Mouse (Mus musculus): ENCODE results near the gene Ndufb2.

Ndufb2 gene

GRCm38 (mm10) chr6:39574555-39574869 lies 17.9 kb upstream of the Ndufb2 start:
- in situ Hi-C loops (cut with MboI; ENCODE audit: low pct_unique_long_range_greater_than_20kb in 1 of 2, low sequenced_read_pairs in 2 of 2, unreplicated experiment in 1 of 2): no loop called here

GRCm38 (mm10) chr6:39574951-39575350 lies 17.4 kb upstream of the Ndufb2 start:
- in situ Hi-C loops (cut with MboI; ENCODE audit: low pct_unique_long_range_greater_than_20kb in 1 of 2, low sequenced_read_pairs in 2 of 2, unreplicated experiment in 1 of 2): loop anchor here in 1 of 2 experiments (25.0 kb wide), 1 partner anchor 212 kb away; no protein-coding TSS in a partner anchor

GRCm38 (mm10) chr6:39579552-39579951 lies 12.8 kb upstream of the Ndufb2 start:
- in situ Hi-C loops (cut with MboI; ENCODE audit: low pct_unique_long_range_greater_than_20kb in 1 of 2, low sequenced_read_pairs in 2 of 2, unreplicated experiment in 1 of 2): loop anchor here in 1 of 2 experiments (25.0 kb wide), 1 partner anchor 208 kb away; no protein-coding TSS in a partner anchor

- in situ Hi-C loops (cut with MboI; ENCODE audit: low pct_unique_long_range_greater_than_20kb in 1 of 2, low sequenced_read_pairs in 2 of 2, unreplicated experiment in 1 of 2): loop anchor here in 1 of 2 experiments (25.0 kb wide), 1 partner anchor 207 kb away; no protein-coding TSS in a partner anchor
Measured at GRCm38 (mm10) chr6:39580558-39580957, 11.8 kb upstream of the Ndufb2 start.

GRCm38 (mm10) chr6:39581087-39581784 lies 11.1 kb upstream of the Ndufb2 start:
- in situ Hi-C loops (cut with MboI; ENCODE audit: low pct_unique_long_range_greater_than_20kb in 1 of 2, low sequenced_read_pairs in 2 of 2, unreplicated experiment in 1 of 2): loop anchor here in 1 of 2 experiments (25.0 kb wide), 1 partner anchor 206 kb away; no protein-coding TSS in a partner anchor

- in situ Hi-C loops (cut with MboI; ENCODE audit: low pct_unique_long_range_greater_than_20kb in 1 of 2, low sequenced_read_pairs in 2 of 2, unreplicated experiment in 1 of 2): loop anchor here in 1 of 2 experiments (25.0 kb wide), 1 partner anchor 202 kb away; no protein-coding TSS in a partner anchor
Measured at GRCm38 (mm10) chr6:39585517-39585916, 6.9 kb upstream of the Ndufb2 start, which contains the start of gene Gm42420. Gm42420 (plus strand) TSS chr6:39585753.

DNA sequence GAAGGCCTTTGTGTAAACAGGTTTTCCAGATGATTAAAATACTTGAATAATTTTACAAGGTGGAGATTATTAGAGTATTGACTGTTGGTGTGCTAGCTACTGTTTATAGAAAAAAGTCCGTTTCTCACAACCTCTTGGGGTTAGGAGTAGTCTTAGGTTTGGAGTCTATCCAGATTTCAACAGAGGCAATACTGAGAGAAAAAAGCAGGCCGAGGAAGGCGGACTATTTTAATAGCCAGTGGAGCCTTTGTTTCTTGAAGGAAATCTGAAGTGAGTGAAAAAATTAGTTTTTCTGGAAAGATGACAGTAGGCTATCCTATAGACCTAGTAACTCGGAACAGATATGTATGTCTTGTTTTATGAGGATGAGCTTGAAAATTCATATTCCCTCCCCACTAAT lies 893 bp upstream of the Ndufb2 start:
- in situ Hi-C loops (cut with MboI; ENCODE audit: low pct_unique_long_range_greater_than_20kb in 1 of 2, low sequenced_read_pairs in 2 of 2, unreplicated experiment in 1 of 2): loop anchor here in 1 of 2 experiments (25.0 kb wide), 1 partner anchor 196 kb away; no protein-coding TSS in a partner anchor

GRCm38 (mm10) chr6:39600851-39601250 lies 8.5 kb downstream of the Ndufb2 start:
- in situ Hi-C loops (cut with MboI; ENCODE audit: low pct_unique_long_range_greater_than_20kb in 1 of 2, low sequenced_read_pairs in 2 of 2, unreplicated experiment in 1 of 2): no loop called here

GRCm38 (mm10) chr6:39601828-39602227 lies 9.5 kb downstream of the Ndufb2 start:
- in situ Hi-C loops (cut with MboI; ENCODE audit: low pct_unique_long_range_greater_than_20kb in 1 of 2, low sequenced_read_pairs in 2 of 2, unreplicated experiment in 1 of 2): no loop called here

GRCm38 (mm10) chr6:39604565-39604964 lies 12.2 kb downstream of the Ndufb2 start:
- in situ Hi-C loops (cut with MboI; ENCODE audit: low pct_unique_long_range_greater_than_20kb in 1 of 2, low sequenced_read_pairs in 2 of 2, unreplicated experiment in 1 of 2): no loop called here

DNA sequence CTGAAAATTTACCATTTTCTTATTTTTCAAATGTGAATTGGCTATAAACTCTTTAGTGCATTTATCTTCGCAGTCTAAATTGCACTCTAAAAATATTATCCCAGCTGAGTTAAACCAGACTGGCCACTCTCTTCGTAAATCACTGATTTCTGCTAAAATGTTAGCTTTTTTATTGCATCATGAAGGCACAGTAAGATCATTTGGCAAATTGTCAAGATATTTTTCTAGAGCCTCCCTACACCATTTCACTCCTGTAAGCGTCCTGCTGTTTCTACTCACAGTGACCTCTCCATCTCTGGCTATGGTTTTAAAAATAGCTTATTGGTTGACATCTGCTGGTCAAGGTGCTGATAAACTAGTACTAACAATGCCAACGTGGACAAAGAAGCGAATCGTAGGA lies 13.7 kb downstream of the Ndufb2 start:
- in situ Hi-C loops (cut with MboI; ENCODE audit: low pct_unique_long_range_greater_than_20kb in 1 of 2, low sequenced_read_pairs in 2 of 2, unreplicated experiment in 1 of 2): no loop called here

GRCm38 (mm10) chr6:39606862-39607261 lies 14.5 kb downstream of the Ndufb2 start:
- in situ Hi-C loops (cut with MboI; ENCODE audit: low pct_unique_long_range_greater_than_20kb in 1 of 2, low sequenced_read_pairs in 2 of 2, unreplicated experiment in 1 of 2): no loop called here

DNA sequence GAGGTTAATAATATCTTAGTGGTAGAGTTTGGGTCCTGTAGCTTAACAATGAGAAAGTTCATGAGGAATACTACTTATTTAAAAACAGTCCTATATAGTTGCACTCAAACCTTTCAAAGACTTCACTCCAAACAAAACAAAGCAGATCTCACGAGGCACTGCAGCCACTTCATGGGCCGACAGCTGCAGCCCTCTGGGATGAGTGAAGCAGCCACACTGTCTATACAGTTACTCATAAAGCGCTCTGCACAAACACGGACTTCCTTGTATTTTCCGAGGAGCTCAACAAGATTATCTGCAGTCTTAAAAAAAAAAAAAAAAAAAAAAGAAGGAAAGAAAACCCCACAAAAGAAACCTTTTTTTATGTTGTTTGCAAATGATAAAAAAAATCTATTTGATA lies 15.0 kb downstream of the Ndufb2 start:
- in situ Hi-C loops (cut with MboI; ENCODE audit: low pct_unique_long_range_greater_than_20kb in 1 of 2, low sequenced_read_pairs in 2 of 2, unreplicated experiment in 1 of 2): no loop called here

- in situ Hi-C loops (cut with MboI; ENCODE audit: low pct_unique_long_range_greater_than_20kb in 1 of 2, low sequenced_read_pairs in 2 of 2, unreplicated experiment in 1 of 2): no loop called here
Measured at GRCm38 (mm10) chr6:39610207-39610606, 17.8 kb downstream of the Ndufb2 start.

- in situ Hi-C loops (cut with MboI; ENCODE audit: low pct_unique_long_range_greater_than_20kb in 1 of 2, low sequenced_read_pairs in 2 of 2, unreplicated experiment in 1 of 2): no loop called here
Measured at GRCm38 (mm10) chr6:39611296-39611695, 18.9 kb downstream of the Ndufb2 start.
